Mouse (Mus musculus): ENCODE results near the gene Gzmb. TPM values are rescaled to one million over a fixed set of nuclear protein-coding genes. Genes with fewer than 3 reads are reported as not detected.

Gene Gzmb
- polyA plus RNA-seq, 1 experiment from 2014 or later: not detected

DNA sequence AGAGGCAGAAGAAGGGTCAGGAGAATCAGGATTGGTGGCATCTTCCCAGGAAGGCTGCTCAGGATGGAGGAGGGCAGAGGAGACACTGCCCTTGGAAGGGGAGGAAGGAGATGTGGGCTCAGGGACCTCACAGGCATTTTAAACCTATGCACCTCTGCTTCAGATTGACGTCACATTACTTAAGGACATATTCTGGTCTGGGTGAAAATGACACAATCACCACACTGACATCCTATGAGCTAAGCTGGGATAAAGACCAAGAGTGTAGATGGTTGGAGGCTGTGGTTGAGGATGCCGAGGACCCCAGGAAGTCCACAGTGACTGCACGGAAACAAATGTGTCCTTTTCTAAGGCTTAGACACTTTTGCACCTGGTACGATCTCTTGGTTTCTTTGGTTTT, 50.7 kb downstream of the Gzmb start, which contains the start of gene Gzmf:
TSS of gene Gzmf (minus strand) at position 101 of the 400 bp plus-strand sequence.
- Histone ChIP-seq H3K9ac (ENCODE audit: low read depth, low read length) (no peak within 1 kb of the TSS), H3K27ac (ENCODE audit: low read depth, low read length) (no peak within 1 kb of the TSS), H3K36me3 (ENCODE audit: control insufficient read depth, insufficient read depth, low read length) (no peaks in the 10 kb centered on the region), H3K9me3 (ENCODE audit: control insufficient read depth, low read length) (no peaks in the 10 kb centered on the region), H3K4me3 (ENCODE audit: low read length) (no peak within 1 kb of the TSS), H3K4me1 (ENCODE audit: control insufficient read depth, insufficient read depth, low read depth, low read length) (no peaks in the 10 kb centered on the region), H3K4me2 (ENCODE audit: low read length) (no peak within 1 kb of the TSS), H3K27me3 (replicated peaks; ENCODE audit: control insufficient read depth, insufficient read depth, low read length) (no peaks in the 10 kb centered on the region)
- 92% methylated on average over 4 of the region's 4 CpGs for WGBS
- no peak for ATAC-seq

Other genes with a start within 250 kb of the Gzmb start
- gene Mcpt1, start 244.3 kb downstream of the Gzmb start, polyA plus RNA-seq (2015; fragmentation: Nextera tagmentation; extraction: Ambion mirVana): not detected in 2 replicates
- gene Mcpt9, start 231.8 kb downstream of the Gzmb start, polyA plus RNA-seq (2015; fragmentation: Nextera tagmentation; extraction: Ambion mirVana): not detected in 2 replicates
- not detected in 2 replicates for gene Mcpt2, start 220.2 kb downstream of the Gzmb start, polyA plus RNA-seq (2015; fragmentation: Nextera tagmentation; extraction: Ambion mirVana)
- not detected in 2 replicates for gene Mcpt4, start 199.9 kb downstream of the Gzmb start, polyA plus RNA-seq (2015; fragmentation: Nextera tagmentation; extraction: Ambion mirVana)
- not detected in 2 replicates for gene Mcpt8, start 177.0 kb downstream of the Gzmb start, polyA plus RNA-seq (2015; fragmentation: Nextera tagmentation; extraction: Ambion mirVana)
- gene Ctsg, start 159.7 kb downstream of the Gzmb start, polyA plus RNA-seq (2015; fragmentation: Nextera tagmentation; extraction: Ambion mirVana): 0.31 TPM in 1 of 2 replicates, not detected in the other
- not detected in 2 replicates for gene Gzme, start 141.6 kb downstream of the Gzmb start, polyA plus RNA-seq (2015; fragmentation: Nextera tagmentation; extraction: Ambion mirVana)
- not detected in 2 replicates for gene Gzmd, start 129.7 kb downstream of the Gzmb start, polyA plus RNA-seq (2015; fragmentation: Nextera tagmentation; extraction: Ambion mirVana)
- gene Gzmg, start 102.7 kb downstream of the Gzmb start, polyA plus RNA-seq (2015; fragmentation: Nextera tagmentation; extraction: Ambion mirVana): not detected in 2 replicates
- not detected in 2 replicates for gene Gzmn, start 87.7 kb downstream of the Gzmb start, polyA plus RNA-seq (2015; fragmentation: Nextera tagmentation; extraction: Ambion mirVana)
- gene Gzmf, start 50.8 kb downstream of the Gzmb start, polyA plus RNA-seq (2015; fragmentation: Nextera tagmentation; extraction: Ambion mirVana): not detected in 2 replicates
- gene Gzmc, start 27.6 kb downstream of the Gzmb start, polyA plus RNA-seq (2015; fragmentation: Nextera tagmentation; extraction: Ambion mirVana): not detected in 2 replicates
- gene Atp12a, start 102.8 kb upstream of the Gzmb start, polyA plus RNA-seq (2015; fragmentation: Nextera tagmentation; extraction: Ambion mirVana): 0.27 and 0.33 TPM in 2 replicates
- 0.80 and 1.1 TPM in 2 replicates for gene Rnf17, start 140.3 kb upstream of the Gzmb start, polyA plus RNA-seq (2015; fragmentation: Nextera tagmentation; extraction: Ambion mirVana)

Data from hindbrain, embryonic 16.5 days (tissue).